Mouse (Mus musculus) c-Kit-negative CD71-positive TER-119-positive erythroid progenitor cells, embryonic 14.5 days (primary cell): Measurements from ENCODE around the gene Bcar3.

ENCODE experiments used
- DNase-seq: peaks from one replicate; pipeline ENCODE4 v3.0.0-alpha.2; 2013; ENCODE audit warnings: low read depth, low spot score

The Bcar3 gene

GRCm38 (mm10) chr3:122456807-122457206 is 162.9 kb downstream of the Bcar3 start:
- DNase-seq = no peak

- DNase-seq = no peak
Measured at GRCm38 (mm10) chr3:122457723-122458122, 163.8 kb downstream of the Bcar3 start.

GRCm38 (mm10) chr3:122458743-122459142 is 164.8 kb downstream of the Bcar3 start:
- no peak for DNase-seq

- DNase-seq = no peak
Measured at GRCm38 (mm10) chr3:122460848-122461511, 167.0 kb downstream of the Bcar3 start.

- no peak for DNase-seq
Measured at GRCm38 (mm10) chr3:122461512-122461881, 167.6 kb downstream of the Bcar3 start.

GRCm38 (mm10) chr3:122461932-122462871 is 168.3 kb downstream of the Bcar3 start:
- no peak for DNase-seq

- no peak for DNase-seq
Measured at GRCm38 (mm10) chr3:122463166-122463565, 169.2 kb downstream of the Bcar3 start.

- peak; percentile 2 for DNase-seq
Measured at GRCm38 (mm10) chr3:122466100-122466730, 172.3 kb downstream of the Bcar3 start.

- peak; percentile 16 for DNase-seq
Measured at GRCm38 (mm10) chr3:122467977-122468376, 174.0 kb downstream of the Bcar3 start.

- DNase-seq = no peak
Measured at GRCm38 (mm10) chr3:122470326-122471016, 176.5 kb downstream of the Bcar3 start.

- DNase-seq = no peak
Measured at GRCm38 (mm10) chr3:122471017-122471721, 177.2 kb downstream of the Bcar3 start.

- DNase-seq = no peak
Measured at GRCm38 (mm10) chr3:122472412-122472811, 178.5 kb downstream of the Bcar3 start.

GRCm38 (mm10) chr3:122473523-122474034 is 179.6 kb downstream of the Bcar3 start:
- DNase-seq = no peak

GRCm38 (mm10) chr3:122474067-122474466 is 180.1 kb downstream of the Bcar3 start:
- DNase-seq = no peak

GRCm38 (mm10) chr3:122474796-122475195 is 180.9 kb downstream of the Bcar3 start:
- no peak for DNase-seq

GRCm38 (mm10) chr3:122475735-122476134 is 181.8 kb downstream of the Bcar3 start:
- DNase-seq = no peak

- DNase-seq = no peak
Measured at GRCm38 (mm10) chr3:122476656-122477055, 182.7 kb downstream of the Bcar3 start.

- DNase-seq = no peak
Measured at GRCm38 (mm10) chr3:122477541-122477940, 183.6 kb downstream of the Bcar3 start.

GRCm38 (mm10) chr3:122478735-122479134 is 184.8 kb downstream of the Bcar3 start:
- DNase-seq = no peak

- no peak for DNase-seq
Measured at GRCm38 (mm10) chr3:122480065-122480675, 186.2 kb downstream of the Bcar3 start.
